Mouse (Mus musculus): ENCODE measurements around the gene Tomm70a.

- TF ChIP-seq POLR2A (IDR thresholded peaks at IDR 0.05; ENCODE audit: control insufficient read depth, low read depth, low read length): no peak
- no peak for TF ChIP-seq CTCF (IDR thresholded peaks at IDR 0.05; ENCODE audit: control insufficient read depth, insufficient read depth, insufficient replicate concordance, low read depth, low read length)
Measured at GRCm38 (mm10) chr16:57092460-57092859, 29.0 kb upstream of the Tomm70a start.

Measured in testis, adult 2 months (tissue).